Mouse (Mus musculus) T-helper 17 cell (primary cell): ENCODE results near the gene Rsrp1.

Experiments
- in situ Hi-C, 2 experiments: fragments of 300-600 bp; cut with MboI, MseI; formaldehyde crosslinking; loops; 1 replicate in 1 of 2; 2 replicates in 1 of 2; pipeline ENCODE4 v1.15.1; 2025; ENCODE audit warnings: high pct_unique_total_duplicates in 2 of 2

Rsrp1 gene

DNA sequence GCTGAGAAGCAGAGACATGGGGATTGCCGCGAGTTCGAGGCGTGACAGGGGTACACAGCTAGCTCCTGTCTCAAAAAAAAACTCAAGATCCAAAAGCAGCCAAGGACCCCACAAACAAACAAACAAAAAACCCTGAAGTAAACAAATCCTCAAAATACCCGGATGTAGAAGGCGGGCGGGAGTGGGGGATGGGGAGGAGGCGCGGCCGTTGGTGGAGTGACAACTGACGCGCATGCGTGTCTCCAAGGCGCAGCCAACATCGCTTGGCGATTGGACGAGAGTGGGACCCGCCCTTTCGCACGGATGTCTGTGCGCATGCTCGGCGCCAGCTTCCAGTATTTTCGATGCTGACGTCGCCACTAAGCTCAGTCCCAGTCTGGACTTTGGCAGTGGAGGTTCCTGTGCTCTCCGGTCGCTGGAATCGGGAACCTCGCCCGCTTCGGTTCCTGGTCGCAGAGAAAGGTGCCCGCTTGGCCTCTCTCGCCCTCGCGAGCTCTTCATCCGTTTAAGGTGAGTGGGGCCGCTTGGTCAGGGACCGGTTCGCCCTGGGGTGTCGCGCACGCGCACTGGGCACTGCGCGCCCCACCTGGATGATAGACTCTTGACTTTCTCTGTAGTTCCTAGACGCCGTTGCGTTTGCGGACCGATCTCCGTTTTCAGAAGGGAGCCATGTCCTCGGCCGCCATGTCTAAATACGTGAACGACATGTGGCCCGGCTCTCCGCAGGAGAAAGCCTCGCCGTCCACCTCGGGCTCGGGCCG lies at the start of gene Rsrp1:
Rsrp1 (plus strand) TSS at position 335 of the 761 bp plus-strand sequence.
- in situ Hi-C loops = loop anchor here in 1 of 2 experiments (25.0 kb wide), 1 partner anchor 1236 kb away; no protein-coding TSS in a partner anchor

DNA sequence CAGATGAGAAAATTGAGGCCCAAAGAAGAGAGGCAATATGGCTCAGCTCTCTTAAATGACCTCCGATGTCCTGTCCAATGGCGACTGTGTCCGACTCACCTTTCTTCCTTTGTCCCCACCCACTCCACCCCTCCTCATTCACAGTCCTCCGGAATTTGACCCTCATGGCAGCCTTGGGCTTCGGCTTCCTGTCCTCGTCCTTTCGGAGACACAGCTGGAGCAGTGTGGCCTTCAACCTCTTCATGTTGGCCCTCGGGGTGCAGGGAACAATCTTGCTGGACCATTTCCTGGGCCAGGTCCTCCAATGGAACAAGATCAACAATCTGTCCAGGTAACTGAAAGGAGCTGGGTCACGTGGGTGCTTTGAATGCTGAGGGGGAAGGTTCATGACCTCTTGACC lies 47.2 kb upstream of the Rsrp1 start:
- in situ Hi-C loops = loop anchor here in 1 of 2 experiments (10.0 kb wide), 1 partner anchor 451 kb away; no protein-coding TSS in a partner anchor

DNA sequence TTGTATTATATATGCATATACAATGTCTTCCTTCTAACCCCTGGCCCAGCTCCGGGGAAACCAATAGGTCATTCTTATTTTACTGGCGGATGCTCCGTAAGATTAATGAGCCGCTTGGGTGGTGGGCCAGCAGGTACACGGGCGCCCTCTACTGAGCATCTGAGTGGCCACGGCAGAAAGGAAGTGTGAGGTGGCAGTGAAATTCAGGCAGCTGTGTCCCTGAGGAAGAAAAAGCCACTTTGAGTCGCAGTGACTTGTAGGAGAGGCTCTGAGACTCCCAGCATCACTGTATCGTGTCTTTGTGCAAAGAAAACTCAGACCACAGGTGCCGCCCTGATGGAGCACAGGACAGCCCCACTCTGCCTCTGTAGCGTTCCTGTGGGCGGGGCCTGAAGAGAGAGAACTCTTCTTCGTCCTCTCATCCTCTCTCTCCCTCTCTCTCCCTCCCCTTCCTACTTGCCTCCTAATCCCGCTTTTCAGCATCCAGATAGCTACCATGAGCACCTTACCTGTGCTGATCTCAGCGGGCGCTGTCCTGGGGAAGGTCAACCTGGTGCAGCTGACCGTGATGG lies 43.9 kb upstream of the Rsrp1 start:
- in situ Hi-C loops = loop anchor here in 1 of 2 experiments (10.0 kb wide), 1 partner anchor 455 kb away; no protein-coding TSS in a partner anchor

DNA sequence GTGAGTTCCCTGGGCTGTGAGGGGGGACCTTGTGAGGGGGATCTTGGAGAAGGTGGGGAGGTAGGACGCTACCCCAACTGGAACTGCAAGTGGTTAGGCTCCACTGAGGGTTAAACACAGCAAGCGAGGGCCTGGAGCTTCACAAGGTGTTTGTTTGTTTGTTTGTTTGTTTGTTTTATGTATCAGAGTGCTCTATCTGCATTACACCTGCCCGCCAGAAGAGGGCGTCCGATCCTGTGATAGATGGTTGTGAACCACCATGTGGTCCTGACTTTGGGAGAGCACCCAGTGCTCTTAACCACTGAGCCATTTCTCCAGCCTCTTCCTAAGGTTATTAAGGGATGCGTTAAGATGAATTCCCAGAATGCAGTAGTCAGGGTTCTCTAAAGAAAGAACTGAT lies 43.4 kb upstream of the Rsrp1 start:
- in situ Hi-C loops = loop anchor here (5.0 kb wide), 2 partner anchors 88 to 338 kb away; no protein-coding TSS in a partner anchor

DNA sequence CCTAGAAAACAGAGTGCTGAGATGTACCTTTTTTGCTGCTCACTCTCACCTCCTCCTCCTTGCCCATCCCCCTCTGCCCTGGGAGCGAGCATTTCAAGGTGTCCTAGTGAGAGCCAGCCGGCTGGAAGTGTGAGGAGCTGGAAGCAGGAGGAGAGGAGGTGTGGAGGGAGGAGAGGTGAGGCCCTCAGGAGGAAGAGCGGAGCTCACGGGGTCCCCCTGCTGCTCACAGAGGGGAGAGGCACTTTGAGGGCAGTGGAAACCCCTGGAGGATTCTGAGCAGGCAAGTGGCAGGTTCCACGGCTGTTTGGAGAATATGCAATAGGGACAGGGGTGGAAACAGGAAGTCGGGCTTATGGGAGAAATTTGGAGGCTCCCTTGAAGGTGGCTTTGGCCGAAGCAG lies 40.1 kb upstream of the Rsrp1 start:
- in situ Hi-C loops = loop anchor here (5.0 kb wide), 2 partner anchors 91 to 341 kb away; no protein-coding TSS in a partner anchor

DNA sequence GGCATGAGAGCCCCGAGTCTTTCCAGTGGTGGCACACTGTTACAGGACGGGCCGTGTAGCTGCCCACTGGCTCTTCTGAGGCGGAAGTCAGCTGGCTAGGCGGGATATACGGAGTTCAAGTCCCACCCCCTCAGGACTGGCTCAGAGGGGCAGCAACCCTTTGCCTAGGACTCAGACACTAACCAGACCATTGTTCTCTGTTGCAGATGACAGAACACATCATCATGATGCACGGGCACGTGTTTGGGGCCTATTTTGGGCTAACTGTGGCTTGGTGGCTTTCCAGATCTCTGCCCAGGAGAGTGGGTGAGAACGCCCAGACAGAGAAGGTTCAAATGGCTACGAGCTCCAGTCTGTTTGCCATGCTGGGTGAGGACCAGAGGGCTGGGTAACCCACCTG lies 39.6 kb upstream of the Rsrp1 start:
- in situ Hi-C loops = loop anchor here (5.0 kb wide), 2 partner anchors 92 to 342 kb away; no protein-coding TSS in a partner anchor

DNA sequence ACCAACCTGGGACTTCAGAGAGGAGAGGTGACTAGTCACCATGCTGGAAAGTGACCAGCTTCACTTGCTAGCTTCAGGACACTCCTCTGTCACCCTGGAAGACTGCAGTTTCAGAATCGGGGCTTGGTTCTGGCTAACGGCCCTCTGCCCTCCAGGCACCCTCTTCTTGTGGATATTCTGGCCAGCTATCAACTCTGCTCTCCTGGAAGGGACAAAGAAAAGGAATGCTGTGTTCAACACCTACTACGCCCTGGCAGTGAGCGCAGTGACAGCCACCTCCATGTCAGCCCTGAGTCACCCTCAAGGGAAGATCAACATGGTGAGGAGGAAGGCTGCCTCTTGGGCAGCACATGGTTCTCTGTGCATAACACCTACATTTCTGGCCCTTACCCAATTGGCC lies 39.0 kb upstream of the Rsrp1 start:
- in situ Hi-C loops = loop anchor here (5.0 kb wide), 2 partner anchors 92 to 342 kb away; no protein-coding TSS in a partner anchor

DNA sequence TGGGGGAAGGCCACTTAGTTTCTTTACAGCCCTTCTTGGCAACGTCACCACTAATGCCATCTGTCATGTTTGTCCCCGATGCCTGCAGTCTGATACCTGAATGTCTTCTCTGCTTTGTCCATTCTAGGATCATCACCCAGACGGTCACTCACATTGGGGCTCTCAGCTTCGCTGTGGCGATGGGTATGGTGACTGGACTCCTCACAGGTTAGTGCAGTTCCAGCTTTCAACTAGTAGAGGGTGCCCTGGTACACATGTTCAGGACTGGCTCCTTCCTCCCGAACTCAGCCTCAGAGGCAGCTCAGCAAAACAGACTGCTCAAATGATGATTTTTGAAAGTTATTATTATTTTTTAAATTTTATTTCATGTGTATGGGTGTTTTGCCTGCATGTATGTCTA lies 31.3 kb upstream of the Rsrp1 start:
- in situ Hi-C loops = no loop called here

DNA sequence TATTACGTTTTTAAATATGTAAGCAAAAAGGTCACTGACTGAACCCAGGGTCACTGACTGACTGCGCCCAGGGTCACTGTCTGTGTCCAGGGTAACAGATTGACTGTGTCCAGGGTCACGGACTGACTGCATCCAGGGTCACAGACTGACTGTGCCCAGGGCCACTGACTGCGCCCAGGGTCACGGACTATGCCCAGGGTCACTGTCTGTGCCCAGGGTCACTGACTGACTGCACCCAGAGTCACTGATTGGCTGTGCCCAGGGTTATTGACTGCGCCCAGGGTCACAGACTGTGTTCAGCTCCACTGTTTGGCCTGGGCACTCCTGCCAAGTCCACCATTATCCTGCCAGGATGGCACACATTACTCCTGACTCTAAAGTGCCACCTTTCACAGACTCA lies 26.1 kb upstream of the Rsrp1 start:
- in situ Hi-C loops = no loop called here

DNA sequence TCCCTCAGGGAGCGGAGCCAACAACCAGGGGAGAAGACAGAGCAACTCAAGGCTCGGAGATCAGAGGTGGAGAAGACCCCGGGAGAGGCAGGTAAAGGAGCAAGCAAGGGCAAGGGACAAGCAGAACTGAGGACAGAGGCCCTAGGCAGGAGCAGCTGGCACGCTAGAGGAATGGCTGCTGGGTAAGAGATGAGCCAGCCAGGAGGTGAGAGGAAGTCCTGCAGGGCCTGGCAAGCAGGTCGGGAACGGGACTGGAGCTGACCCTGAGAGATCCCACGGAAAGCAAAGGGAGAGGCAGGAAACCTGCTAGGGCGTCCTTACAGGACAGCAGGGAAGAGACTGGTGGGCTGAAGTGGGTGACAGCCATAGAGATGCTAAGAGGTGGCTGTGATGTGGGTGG lies 22.3 kb upstream of the Rsrp1 start:
- in situ Hi-C loops = loop anchor here in 1 of 2 experiments (25.0 kb wide), 1 partner anchor 1214 kb away; no protein-coding TSS in a partner anchor

DNA sequence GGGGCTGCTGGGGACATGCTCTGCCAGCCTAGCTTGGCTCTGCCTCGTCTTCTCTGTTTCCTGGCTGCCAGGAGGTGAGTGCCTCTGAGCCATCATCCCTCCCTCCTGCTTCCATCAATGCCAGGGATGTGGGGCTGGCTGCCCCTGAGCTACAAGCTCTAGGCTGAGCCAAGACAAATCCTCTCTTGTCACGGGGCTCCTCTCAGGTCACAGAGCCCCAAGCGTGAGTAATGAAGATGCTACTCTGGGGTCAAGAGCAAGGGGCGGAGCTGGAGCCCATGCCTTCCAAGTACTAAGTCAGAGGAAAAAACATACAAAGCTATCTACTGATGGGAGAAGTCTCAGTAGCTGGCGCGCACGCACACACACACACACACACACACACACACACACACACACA lies 20.3 kb upstream of the Rsrp1 start:
- in situ Hi-C loops = loop anchor here in 1 of 2 experiments (25.0 kb wide), 1 partner anchor 1216 kb away; no protein-coding TSS in a partner anchor

DNA sequence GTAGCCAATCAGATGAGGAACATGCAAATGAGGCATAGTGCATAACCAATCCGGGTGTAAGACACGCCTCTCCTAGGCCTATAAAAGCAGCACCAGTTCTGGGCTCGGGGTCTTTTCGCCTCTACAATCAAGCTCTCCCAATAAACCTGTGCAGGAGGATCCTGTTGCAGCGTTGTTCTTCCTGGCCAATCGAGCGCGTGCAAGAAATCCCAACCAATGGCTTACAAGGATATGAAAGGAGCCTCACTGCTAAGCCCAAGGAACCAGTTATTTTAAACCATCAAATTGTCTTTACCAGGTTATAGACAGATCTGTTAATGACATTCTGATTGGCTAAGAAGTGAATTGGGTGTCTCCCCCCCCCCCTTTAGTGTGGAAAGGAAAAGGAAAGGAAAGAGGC lies 12.0 kb upstream of the Rsrp1 start:
- in situ Hi-C loops = loop anchor here in 1 of 2 experiments (25.0 kb wide), 1 partner anchor 1224 kb away; no protein-coding TSS in a partner anchor

DNA sequence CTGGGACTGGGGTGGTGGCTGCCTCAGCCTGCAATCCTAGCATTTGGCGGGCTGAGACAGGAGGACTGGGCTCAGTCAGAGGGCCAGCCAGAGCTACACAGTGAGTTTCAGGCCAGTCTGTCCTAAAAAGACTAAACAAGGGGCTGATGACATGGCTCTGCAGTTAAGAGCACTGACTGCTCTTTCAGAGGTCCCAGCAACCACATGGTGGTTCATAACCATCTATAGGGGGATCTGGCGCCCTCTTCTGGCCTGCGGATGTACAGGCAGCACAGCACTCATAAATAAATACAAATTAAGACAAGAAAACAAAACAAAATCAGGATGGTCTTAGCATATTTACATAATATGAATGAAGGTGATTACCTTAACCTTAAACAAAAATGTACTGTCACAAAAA lies 10.0 kb upstream of the Rsrp1 start:
- in situ Hi-C loops = loop anchor here in 1 of 2 experiments (25.0 kb wide), 1 partner anchor 1226 kb away; no protein-coding TSS in a partner anchor

DNA sequence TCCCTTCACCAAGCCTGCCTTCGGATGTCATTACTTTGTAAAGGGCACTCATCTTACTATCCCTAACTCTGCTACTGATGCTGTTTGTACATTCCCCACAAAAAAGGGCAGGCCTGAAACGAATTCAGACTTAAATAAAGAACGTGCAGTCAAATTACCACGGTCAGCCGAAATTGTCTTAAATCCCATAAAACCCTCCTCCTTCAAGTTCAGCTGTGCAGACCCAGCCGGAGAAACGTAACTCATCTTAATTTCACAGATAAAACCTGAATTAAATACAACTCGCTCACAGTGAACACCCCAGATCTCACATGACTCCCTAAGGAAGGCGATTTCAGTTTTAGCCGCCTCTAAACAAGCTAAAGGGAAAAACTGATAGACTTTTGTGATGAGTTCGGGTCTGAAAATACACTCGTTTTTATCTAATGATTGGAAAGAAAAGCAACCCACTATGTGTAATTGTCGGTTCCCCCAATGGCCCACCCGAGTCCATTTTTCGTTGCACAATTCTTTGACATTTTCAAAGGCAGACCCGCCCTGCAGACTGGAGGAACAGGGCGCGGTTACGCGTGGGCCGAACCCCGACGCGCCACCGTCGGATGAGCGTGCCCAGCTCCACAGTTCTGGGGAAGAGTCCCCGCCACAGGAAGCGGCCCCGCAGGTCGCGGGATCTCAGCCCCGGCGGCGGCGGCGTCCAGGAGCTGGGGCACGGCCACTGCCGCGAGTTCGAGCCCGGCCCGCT lies 9.1 kb upstream of the Rsrp1 start:
- in situ Hi-C loops = loop anchor here in 1 of 2 experiments (25.0 kb wide), 1 partner anchor 1227 kb away; no protein-coding TSS in a partner anchor

DNA sequence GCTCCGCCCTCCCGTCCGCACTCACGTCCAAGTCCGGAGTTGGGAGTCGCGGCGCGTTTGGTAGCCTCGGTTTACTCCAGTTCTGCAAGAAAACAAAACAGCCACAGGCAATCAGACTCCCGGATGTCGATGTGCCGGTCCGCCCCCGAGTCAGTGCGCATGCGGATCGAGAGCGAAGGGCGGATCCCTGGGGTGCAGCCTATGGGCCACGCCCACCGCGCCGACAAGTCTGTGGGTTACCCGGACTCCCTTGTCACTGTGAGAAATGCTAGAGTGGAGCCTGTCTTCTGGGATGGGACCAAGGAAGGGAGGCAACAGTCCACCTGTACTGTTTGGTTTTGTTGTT lies 8.6 kb upstream of the Rsrp1 start, which contains the start of gene Tmem50a:
Tmem50a (minus strand) TSS at position 161 of the 346 bp plus-strand sequence.
- in situ Hi-C loops = loop anchor here in 1 of 2 experiments (25.0 kb wide), 1 partner anchor 1228 kb away; no protein-coding TSS in a partner anchor

DNA sequence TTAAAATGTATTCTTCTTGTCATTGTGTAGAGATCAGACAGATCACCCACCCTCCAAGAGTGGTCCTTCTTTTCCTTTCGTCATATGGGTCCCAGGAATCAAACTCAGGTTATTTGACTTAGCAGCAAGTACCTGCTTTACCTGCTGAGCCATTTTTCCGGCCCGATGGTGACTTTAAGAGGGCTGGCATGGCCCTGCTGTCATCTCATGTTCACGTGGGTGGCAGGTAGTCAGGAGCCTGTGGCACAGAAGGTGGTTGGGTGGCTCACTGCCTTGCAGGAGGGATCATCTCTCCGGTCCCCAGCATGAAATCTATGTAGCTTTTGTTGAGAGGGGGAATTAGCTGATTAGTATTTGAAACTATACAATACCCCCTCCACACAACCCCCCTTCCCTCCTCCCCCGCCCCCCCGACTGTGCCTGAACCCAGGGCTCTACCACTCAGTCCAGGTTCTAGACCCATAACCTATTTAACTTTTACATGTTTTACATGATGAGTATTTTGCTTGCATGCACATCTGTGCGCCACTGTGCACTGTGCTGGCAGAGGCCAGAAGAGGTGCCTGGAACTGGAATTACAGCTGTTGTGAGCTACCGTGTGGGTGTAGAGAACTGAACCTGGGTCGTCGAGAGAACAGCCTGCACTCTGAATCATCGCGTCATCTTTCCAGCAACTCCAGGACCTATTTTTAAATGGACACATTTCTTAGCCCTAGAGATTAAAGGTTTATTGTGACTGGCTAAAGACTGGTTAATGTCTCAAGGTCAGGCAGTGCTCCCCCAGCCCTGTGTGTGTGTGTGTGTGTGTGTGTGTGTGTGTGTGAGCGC lies 8.0 kb upstream of the Rsrp1 start:
- in situ Hi-C loops = loop anchor here in 1 of 2 experiments (25.0 kb wide), 1 partner anchor 1228 kb away; no protein-coding TSS in a partner anchor

DNA sequence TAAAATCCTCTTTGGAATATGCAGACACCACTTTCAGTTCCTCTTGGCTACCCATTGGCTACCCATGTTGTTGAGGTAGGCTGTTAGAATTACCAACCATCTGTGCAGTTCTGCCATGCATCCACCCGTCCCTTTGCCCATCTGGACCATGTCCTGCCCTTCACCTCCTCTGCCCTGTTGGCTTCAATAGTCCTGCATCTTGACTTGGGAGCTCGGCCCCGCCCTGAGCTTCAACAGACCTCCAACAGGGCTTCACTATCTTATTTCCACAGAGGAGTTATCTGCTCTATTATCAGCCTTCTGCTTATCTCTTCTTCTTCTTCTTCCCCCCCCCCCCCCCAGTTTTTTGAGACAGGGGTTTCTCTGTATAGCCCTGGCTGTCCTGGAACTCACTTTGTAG lies 6.2 kb upstream of the Rsrp1 start:
- in situ Hi-C loops = loop anchor here in 1 of 2 experiments (25.0 kb wide), 1 partner anchor 1230 kb away; no protein-coding TSS in a partner anchor

DNA sequence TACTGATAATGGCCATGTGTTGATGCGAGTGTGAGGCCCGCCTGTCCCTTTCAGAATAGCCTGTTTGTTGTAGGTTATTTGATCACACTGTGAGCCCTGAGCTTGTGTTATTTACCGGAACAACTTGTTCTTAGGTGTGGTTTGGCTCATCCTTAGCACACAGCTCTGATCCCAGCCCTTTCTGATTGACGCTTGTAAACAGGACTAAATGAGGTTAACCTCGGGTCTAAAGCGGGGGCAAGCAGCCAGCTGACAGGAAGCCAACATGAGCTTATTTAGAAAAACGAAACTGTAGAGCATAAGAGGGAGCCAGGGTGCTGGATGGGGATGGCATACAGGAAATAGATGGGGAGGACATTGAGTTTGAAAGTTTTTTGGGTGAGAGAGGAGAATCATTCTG lies 5.0 kb upstream of the Rsrp1 start:
- in situ Hi-C loops = loop anchor here in 1 of 2 experiments (25.0 kb wide), 1 partner anchor 1231 kb away; no protein-coding TSS in a partner anchor

DNA sequence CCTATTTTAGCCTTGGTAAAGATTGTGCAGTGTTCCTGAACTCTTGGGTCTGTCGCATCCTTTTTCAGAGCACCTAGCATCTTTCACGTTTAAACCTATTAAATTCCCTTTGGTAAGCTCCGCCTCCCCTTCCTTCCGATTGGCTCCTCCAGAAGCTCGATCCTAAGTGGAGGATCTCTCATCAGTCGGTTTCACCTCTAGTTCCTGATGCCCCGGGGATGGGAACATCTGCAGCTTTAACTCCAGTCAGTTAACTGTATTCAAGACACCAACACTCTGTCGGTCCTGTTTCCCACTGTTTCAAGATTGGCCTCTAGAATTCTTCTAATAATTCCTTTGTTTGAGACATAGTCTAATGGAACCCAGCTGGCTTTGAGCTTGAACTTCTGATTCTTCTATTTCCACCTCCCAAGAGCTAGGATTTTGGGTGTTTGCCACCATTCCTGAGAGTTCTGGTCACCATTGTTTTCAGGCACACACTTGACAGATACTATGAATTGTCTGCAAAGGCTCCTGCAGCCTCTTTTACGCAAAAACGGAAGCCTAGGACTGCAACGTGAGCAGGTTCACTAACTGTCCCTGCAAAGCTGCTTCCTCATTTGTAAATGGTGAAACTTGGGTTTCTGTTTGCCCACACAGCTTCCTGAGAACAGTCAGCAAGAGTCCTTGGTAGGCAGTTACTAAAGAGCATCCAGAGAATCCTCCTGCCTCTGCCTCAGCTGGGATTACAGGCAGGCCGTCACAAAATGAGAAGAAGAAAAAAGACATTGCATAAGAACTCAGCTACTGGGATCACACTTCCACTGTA lies 3.5 kb upstream of the Rsrp1 start:
- in situ Hi-C loops = loop anchor here in 1 of 2 experiments (25.0 kb wide), 1 partner anchor 1233 kb away; no protein-coding TSS in a partner anchor
